Comparison of ENCODE assay signal across 24 mouse cellular contexts in genomic region chr3:85857083-85857482, GRCm38 (mm10). TPM values are rescaled to one million over a fixed set of nuclear protein-coding genes. Genes with fewer than 3 reads are reported as not detected.
DNase-seq lines count a peak whose midpoint lies in the region; ATAC-seq and TF ChIP-seq lines count a peak whose summit lies in the region.
"Had no signal": no experiment of that assay in that cellular context is flagged by ENCODE, and none has a peak within 500 bp of the region (broad histone marks: within the 10 kb centered on the region; RNA-seq: fewer than 3 reads in every experiment).

No protein-coding gene starts in this region.

- peaks cover 22 to 38% of the 10 kb centered on the region in 2 experiments for H3K4me1 ChIP-seq in liver, embryonic 14.5 days (replicated peaks; ENCODE audit: control insufficient read depth in 2 of 2, insufficient read depth in 2 of 2, low read length in 1 of 2)
- peaks cover 3% of the 10 kb centered on the region; the same call in 1 of the 2 replicates for H3K4me1 ChIP-seq in forebrain, embryonic 12.5 days
- H3K4me1 ChIP-seq: embryonic facial prominence, embryonic 12.5 days had no signal

- TF ChIP-seq CTCF in gastrocnemius, adult 2 months (IDR thresholded peaks at IDR 0.05), result no peak
- no peak for TF ChIP-seq CTCF in liver, embryonic 14.5 days (IDR thresholded peaks at IDR 0.05; ENCODE audit: low read depth)

- TF ChIP-seq EP300 in liver, embryonic 14.5 days (IDR thresholded peaks at IDR 0.05; ENCODE audit: low read depth), result peak; percentile 75

- peak overlapping the region; percentile 43 for H3K4me2 ChIP-seq in liver, embryonic 14.5 days (ENCODE audit: low read depth)
- H3K4me2 ChIP-seq in forebrain, embryonic 12.5 days, result no peak overlapping the region
- H3K4me2 ChIP-seq: embryonic facial prominence, embryonic 12.5 days; limb, embryonic 13.5 days; lung, embryonic 14.5 days; midbrain, embryonic 11.5 days had no signal

- no peak overlapping the region for H3K4me3 ChIP-seq in gastrocnemius, adult 2 months
- no peak overlapping the region for H3K4me3 ChIP-seq in liver, embryonic 14.5 days (ENCODE audit: insufficient read depth in 1 of 2, low read depth in 2 of 2, low read length in 2 of 2)
- no peak overlapping the region for H3K4me3 ChIP-seq in forebrain, embryonic 12.5 days (replicated peaks)
- H3K4me3 ChIP-seq: embryonic facial prominence, embryonic 12.5 days; hindbrain, embryonic 10.5 days; limb, embryonic 13.5 days had no signal

- intact Hi-C loops in gastrocnemius, adult 2 months (cut with DNase I), result no loop called here
- intact Hi-C loops in left cerebral cortex, postnatal 36 days (cut with DNase I), result no loop called here

- 3% methylated on average over 4 of the region's 4 CpGs for WGBS in liver, embryonic 14.5 days (ENCODE audit: insufficient replicate concordance)
- WGBS in forebrain, embryonic 12.5 days, result 13% methylated on average over 4 of the region's 4 CpGs

- no peak for DNase-seq in gastrocnemius, adult 2 months
- no peak for DNase-seq in gastrocnemius, adult 18-20 months (ENCODE audit: low spot score)
- DNase-seq in retina, embryonic 14.5 days (ENCODE audit: low spot score), result peak; percentile 11
- DNase-seq in retina, postnatal 1 day, result no peak
- peak; percentile 46 to 55 (median 52) for DNase-seq in liver, embryonic 14.5 days (ENCODE audit: low read depth in 3 of 3, low spot score in 3 of 3)
- no peak for DNase-seq in left cerebral cortex, postnatal 36 days (ENCODE audit: low spot score in 2 of 2)
- no peak for DNase-seq in urinary bladder, postnatal 25 days (ENCODE audit: low spot score)
- DNase-seq: adrenal gland, postnatal 36 days; cerebellum, adult 18-20 months; cerebellum, postnatal 14 days; gastrocnemius, postnatal 14 days; heart, postnatal 10 days; kidney, postnatal 36 days; lung, embryonic 14.5 days; lung, postnatal 36 days; right cerebral cortex, postnatal 25 days; spleen, adult 18-20 months had no signal

- peak overlapping the region; percentile 95 for H3K27ac ChIP-seq in gastrocnemius, adult 2 months
- H3K27ac ChIP-seq in liver, embryonic 14.5 days, result no peak overlapping the region
- no peak overlapping the region for H3K27ac ChIP-seq in forebrain, embryonic 12.5 days
- H3K27ac ChIP-seq: embryonic facial prominence, embryonic 12.5 days; hindbrain, embryonic 10.5 days; limb, embryonic 13.5 days had no signal

- H3K27me3 ChIP-seq in liver, embryonic 14.5 days (ENCODE audit: control insufficient read depth, insufficient read depth, low read length), result no peaks in the 10 kb centered on the region
- H3K27me3 ChIP-seq in forebrain, embryonic 12.5 days, result no peaks in the 10 kb centered on the region
- H3K27me3 ChIP-seq: embryonic facial prominence, embryonic 12.5 days; limb, embryonic 13.5 days had no signal

- no peak overlapping the region for H3K9ac ChIP-seq in liver, embryonic 14.5 days (replicated peaks)
- no peak overlapping the region for H3K9ac ChIP-seq in forebrain, embryonic 12.5 days
- H3K9ac ChIP-seq: embryonic facial prominence, embryonic 12.5 days; limb, embryonic 13.5 days; lung, embryonic 14.5 days had no signal

- no peaks in the 10 kb centered on the region for H3K9me3 ChIP-seq in liver, embryonic 14.5 days (ENCODE audit: control insufficient read depth, low read length)
- H3K9me3 ChIP-seq in forebrain, embryonic 12.5 days, result no peaks in the 10 kb centered on the region
- H3K9me3 ChIP-seq: embryonic facial prominence, embryonic 12.5 days; hindbrain, embryonic 10.5 days; limb, embryonic 13.5 days had no signal

- ATAC-seq in liver, embryonic 14.5 days (ENCODE audit: insufficient read depth), result peak; percentile 65
- no peak for ATAC-seq in forebrain, embryonic 12.5 days (ENCODE audit: low FRiP score)
- ATAC-seq: hindbrain, embryonic 16.5 days; intestine, embryonic 16.5 days had no signal

- no peaks in the 10 kb centered on the region for H3K36me3 ChIP-seq in liver, embryonic 14.5 days (replicated peaks; ENCODE audit: control insufficient read depth, insufficient read depth, low read depth)
- H3K36me3 ChIP-seq in forebrain, embryonic 12.5 days (replicated peaks), result no peaks in the 10 kb centered on the region
- H3K36me3 ChIP-seq: embryonic facial prominence, embryonic 12.5 days; hindbrain, embryonic 10.5 days; limb, embryonic 13.5 days had no signal

RNA-seq across cellular contexts. Expression of gene Glt28d2, which starts 30.2 kb away (rescaled TPM):
- 1 to 10 TPM; 8.0 to 9.4 TPM for total RNA-seq in gastrocnemius, adult 2 months (2021)
- total RNA-seq in gastrocnemius, adult 18-20 months (2021), result 1 to 10 TPM; 6.0 to 9.3 TPM
- polyA plus RNA-seq in liver, embryonic 14.5 days (2012; rRNA removed), result 0.03 TPM in 2 replicates
- 0.09 and 0.10 TPM in 2 replicates for polyA plus RNA-seq in liver, embryonic 14.5 days (2014; fragmentation: Nextera tagmentation; extraction: Ambion mirVana)
- polyA plus RNA-seq in forebrain, embryonic 12.5 days (2016; fragmentation: Nextera tagmentation; extraction: Ambion mirVana), result 0.13 and 0.20 TPM in 2 replicates
- under 1 TPM; 0.47 to 0.70 TPM for total RNA-seq in left cerebral cortex, postnatal 36 days (2021)

RNA-seq across cellular contexts. Expression of gene Gm37240, which starts 30.2 kb away (rescaled TPM):
- 10 to 100 TPM; 34.5 to 37.4 TPM for total RNA-seq in gastrocnemius, adult 2 months (2021)
- total RNA-seq in gastrocnemius, adult 18-20 months (2021), result 10 to 100 TPM; 30.2 to 34.0 TPM
- 0.03 and 0.10 TPM in 2 replicates for polyA plus RNA-seq in liver, embryonic 14.5 days (2012; rRNA removed)
- 0.30 and 0.80 TPM in 2 replicates for polyA plus RNA-seq in liver, embryonic 14.5 days (2014; fragmentation: Nextera tagmentation; extraction: Ambion mirVana)
- 0.57 and 1.2 TPM in 2 replicates for polyA plus RNA-seq in forebrain, embryonic 12.5 days (2016; fragmentation: Nextera tagmentation; extraction: Ambion mirVana)
- total RNA-seq in left cerebral cortex, postnatal 36 days (2021), result 1 to 10 TPM in 1 of 2 experiments, under 1 TPM in 1; 0.66 to 1.3 TPM

RNA-seq across cellular contexts. Expression of gene Fam160a1, which starts 40.0 kb away (rescaled TPM):
- 10 to 100 TPM; 54.3 to 56.8 TPM for total RNA-seq in gastrocnemius, adult 2 months (2021)
- 10 to 100 TPM; 50.7 to 54.3 TPM for total RNA-seq in gastrocnemius, adult 18-20 months (2021)
- 0.15 and 0.20 TPM in 2 replicates for polyA plus RNA-seq in liver, embryonic 14.5 days (2012; rRNA removed)
- 0.27 and 0.38 TPM in 2 replicates for polyA plus RNA-seq in liver, embryonic 14.5 days (2014; fragmentation: Nextera tagmentation; extraction: Ambion mirVana)
- 0.58 and 0.59 TPM in 2 replicates for polyA plus RNA-seq in forebrain, embryonic 12.5 days (2016; fragmentation: Nextera tagmentation; extraction: Ambion mirVana)
- 1 to 10 TPM; 4.3 to 5.0 TPM for total RNA-seq in left cerebral cortex, postnatal 36 days (2021)

Comparison
In these comparisons a context has a peak if more than half of its experiments do, and no peak if none do; other contexts are left out.
1. DNase-seq: peak in retina, embryonic 14.5 days (single experiment) and liver, embryonic 14.5 days (3 of 3); none in gastrocnemius, adult 2 months (single experiment), gastrocnemius, adult 18-20 months (single experiment), retina, postnatal 1 day (single experiment), left cerebral cortex, postnatal 36 days (0 of 2) and urinary bladder, postnatal 25 days (single experiment).
2. RNA of gene Glt28d2, which starts 30.2 kb away (total RNA-seq): 8.0 to 9.4 TPM in gastrocnemius, adult 2 months and 6.0 to 9.3 TPM in gastrocnemius, adult 18-20 months; 0.47 to 0.70 TPM in left cerebral cortex, postnatal 36 days; every median in the first group is over 4 times any median in the second.
3. RNA of gene Gm37240, which starts 30.2 kb away (total RNA-seq): 34.5 to 37.4 TPM in gastrocnemius, adult 2 months and 30.2 to 34.0 TPM in gastrocnemius, adult 18-20 months; 0.66 to 1.3 TPM in left cerebral cortex, postnatal 36 days; every median in the first group is over 10 times any median in the second.
4. RNA of gene Fam160a1, which starts 40.0 kb away (total RNA-seq): 54.3 to 56.8 TPM in gastrocnemius, adult 2 months and 50.7 to 54.3 TPM in gastrocnemius, adult 18-20 months; 4.3 to 5.0 TPM in left cerebral cortex, postnatal 36 days; every median in the first group is over 4 times any median in the second.